Mouse (Mus musculus) kidney, adult 8-10 months (tissue): ENCODE results near the gene Rs1.
"Not testable (repeated sequence)": the region's sequence is repeated elsewhere in the genome, so short reads cannot be mapped to it uniquely, and the experiment has no call there.

Experiments used
- DNase-seq, 2 experiments: peaks; one replicate each; pipeline ENCODE4 v3.0.0; 2022

Rs1 gene

DNA sequence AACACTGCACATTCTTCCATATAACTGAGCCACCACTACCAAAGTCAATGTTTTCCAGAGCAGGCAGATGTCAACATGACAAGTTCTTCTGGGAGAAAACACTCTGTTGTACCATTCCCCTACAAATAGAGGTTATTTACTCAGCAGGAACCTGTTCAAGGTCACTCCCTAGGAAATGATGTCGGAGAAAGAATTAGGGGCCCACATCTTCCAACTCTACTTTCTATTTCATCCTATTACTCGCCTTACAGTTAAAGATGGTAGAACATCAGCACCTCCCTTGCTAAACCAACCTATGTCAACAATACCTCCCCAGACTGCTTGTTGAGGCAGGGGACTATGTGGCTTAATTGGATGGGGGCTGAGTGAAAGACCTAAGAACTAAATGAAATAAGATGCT lies at the start of gene Rs1:
Rs1 (plus strand) TSS at position 301 of the 400 bp plus-strand sequence.
- DNase-seq: no peak

DNA sequence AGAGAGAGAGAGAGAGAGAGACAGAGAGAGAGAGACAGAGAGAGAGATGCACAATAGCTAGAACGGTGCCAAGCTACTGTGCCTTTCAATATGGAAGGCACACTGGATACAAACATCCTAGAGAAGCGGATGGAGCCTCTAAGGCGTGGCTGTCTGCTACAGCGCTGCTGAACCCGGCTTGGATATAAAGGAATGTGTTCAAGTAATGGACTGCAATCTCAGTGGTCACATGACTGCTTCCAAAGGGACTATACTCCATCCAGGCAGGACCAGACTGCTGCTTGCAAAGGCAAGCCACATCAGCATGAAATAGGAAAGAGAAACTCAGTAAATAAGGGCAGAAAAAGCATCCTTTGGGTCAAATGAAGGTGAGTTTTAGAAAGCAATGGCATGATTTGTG lies 32.2 kb upstream of the Rs1 start, which contains the start of gene Ppef1:
Ppef1 (minus strand) TSS at position 116 of the 400 bp plus-strand sequence.
- DNase-seq: no peak

DNA sequence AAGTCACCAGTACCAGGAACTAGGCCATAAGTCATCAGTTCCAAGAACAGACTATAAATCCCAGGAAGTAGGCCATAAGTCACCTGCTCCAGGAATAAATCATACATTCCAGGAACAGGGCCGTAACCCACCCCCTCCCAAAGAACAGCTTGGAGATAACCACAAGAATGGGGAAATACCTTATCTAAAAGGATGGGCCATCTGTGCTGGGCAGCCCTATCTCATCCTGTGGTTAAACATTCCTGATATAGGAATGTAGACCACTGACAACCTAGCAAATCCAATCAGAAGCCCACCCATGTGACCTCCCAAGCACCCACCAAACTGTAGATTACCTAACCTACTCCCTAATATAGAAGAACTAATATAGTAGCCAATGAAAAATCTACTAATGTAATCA lies 22.4 kb upstream of the Rs1 start:
- DNase-seq: no peak

DNA sequence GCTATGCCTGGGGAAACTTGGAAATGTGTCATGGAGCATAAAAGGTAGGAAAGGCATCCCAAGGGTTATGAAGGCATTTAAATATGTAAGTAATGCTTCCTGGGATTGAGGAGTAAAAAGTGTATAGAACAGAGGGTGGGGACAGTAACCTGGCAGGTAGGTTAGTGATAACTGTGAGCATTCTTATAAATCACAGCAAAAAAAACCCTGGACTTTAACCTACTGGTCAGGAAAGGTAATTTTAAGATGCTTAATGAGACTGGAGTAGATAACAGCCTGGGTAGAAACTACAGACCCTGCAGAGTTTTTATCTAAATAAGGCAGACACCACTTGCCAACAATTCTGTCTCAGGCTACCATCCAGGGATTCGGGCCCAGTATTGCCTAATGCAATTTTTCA lies 19.2 kb upstream of the Rs1 start:
- DNase-seq: no peak

DNA sequence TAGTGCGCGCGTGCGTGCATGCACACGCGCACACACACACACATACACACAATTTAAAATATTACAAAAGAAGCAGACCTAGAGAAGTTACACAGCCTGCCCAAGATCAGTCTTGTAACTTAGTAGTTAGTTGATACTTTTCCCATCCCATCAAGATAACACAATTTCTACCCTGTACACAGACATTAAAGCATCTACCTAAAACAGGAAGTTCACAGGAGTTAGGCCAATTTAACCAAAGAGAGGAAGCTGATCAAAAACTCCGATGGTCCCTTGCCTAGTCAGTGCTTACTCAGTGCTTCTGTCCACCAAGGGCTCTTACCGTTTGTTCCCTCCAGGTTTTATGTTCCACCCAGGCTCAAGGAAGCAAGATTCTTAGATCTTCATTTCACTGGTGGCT lies 17.0 kb upstream of the Rs1 start:
- no peak for DNase-seq

- peak; percentile 89 to 95 for DNase-seq
Measured at GRCm38 (mm10) chrX:160765389-160766232, 2.2 kb upstream of the Rs1 start.

GRCm38 (mm10) chrX:160766233-160766616 lies 1.6 kb upstream of the Rs1 start:
- DNase-seq: no peak

DNA sequence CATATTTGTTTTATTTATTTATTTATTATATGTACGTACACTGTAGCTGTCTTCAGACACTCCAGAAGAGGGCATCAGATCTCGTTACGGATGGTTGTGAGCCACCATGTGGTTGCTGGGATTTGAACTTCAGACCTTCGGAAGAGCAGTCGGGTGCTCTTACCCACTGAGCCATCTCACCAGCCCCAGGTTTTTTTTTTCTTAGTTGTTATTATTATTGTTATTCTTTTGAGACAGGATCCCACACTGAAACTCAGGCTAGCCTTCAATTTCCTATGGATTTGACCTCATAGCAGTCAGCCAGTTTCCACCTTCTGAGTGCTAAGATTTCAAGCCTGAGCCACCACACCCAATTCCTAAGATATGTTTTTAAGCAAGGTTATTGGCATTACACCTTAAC lies 1.8 kb downstream of the Rs1 start:
- DNase-seq: not testable (repeated sequence)

DNA sequence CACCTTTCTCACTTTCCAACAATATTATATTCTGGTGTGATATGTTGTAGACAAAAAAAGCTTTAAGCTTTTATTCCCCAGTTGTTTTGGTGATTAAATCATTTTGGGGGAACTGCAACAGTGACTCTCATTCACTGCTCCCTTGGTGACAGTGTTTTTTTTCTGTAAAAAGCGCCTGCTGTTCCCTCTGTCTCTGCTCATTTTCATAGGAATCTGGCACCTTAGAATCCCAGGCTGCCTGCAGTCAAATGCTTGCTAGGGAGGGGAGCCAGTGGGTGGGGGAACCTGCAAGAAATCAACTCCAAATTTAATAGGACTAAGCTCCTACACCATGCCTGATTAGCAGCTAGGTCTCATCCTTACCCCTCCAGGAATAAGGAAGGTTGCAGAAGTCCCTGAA lies 5.2 kb downstream of the Rs1 start:
- DNase-seq: no peak

DNA sequence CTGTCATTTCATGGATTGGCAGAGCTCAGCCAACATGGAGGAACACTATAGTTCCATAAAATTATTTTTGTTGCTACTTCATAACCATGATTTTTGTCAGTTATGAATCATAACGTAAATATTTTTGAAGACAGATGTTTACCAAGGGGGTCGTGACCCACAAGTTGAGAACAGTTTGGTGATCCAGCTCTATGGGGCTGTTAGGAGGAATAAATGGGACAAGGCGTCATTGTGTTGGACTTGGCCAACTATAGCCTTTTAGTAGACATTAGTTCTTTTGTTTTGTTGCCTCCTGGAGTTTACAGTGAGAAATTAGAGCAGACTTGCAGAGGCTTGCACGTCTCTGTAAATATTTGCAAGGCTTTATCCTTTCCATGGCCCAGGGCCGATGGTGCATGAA lies 14.5 kb downstream of the Rs1 start:
- no peak for DNase-seq

- DNase-seq: no peak
Measured at GRCm38 (mm10) chrX:160794920-160795319, 27.1 kb downstream of the Rs1 start.

DNA sequence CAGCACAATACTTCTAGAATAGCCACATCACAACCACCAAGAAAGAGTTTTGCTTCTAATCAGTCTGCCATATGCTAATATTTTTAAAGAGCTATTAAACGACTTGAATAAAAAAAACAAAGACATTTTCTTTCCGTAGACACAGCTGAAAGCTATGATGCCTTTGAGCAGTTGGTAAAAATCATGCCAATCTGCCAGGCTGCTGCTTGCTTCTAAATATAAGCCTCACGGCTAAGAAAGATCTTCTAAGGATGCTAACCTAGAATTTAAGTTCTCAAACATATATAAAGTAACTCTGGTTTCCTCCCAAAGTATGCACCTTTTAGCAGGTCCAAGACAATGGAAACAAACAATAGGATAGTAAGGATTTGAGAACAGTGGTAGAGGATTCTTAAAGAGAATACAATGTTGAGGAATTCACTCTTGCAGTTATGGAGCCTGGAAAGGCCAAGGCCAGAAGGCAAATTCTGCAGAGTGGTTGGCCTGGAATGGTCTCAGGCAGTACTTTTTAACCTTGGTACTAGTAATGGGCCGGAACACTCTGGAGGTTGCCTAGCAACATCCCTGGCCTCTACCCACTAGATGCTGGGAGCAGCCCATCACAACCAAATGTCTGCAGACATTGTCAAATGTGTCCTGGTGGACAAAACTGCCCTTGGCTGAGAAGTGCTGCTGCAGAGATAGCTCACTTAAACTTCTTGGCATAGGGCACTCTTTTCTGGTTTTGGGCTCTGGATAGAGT lies 36.8 kb downstream of the Rs1 start:
- DNase-seq: peak in 1 of 2 experiments; percentile 13

DNA sequence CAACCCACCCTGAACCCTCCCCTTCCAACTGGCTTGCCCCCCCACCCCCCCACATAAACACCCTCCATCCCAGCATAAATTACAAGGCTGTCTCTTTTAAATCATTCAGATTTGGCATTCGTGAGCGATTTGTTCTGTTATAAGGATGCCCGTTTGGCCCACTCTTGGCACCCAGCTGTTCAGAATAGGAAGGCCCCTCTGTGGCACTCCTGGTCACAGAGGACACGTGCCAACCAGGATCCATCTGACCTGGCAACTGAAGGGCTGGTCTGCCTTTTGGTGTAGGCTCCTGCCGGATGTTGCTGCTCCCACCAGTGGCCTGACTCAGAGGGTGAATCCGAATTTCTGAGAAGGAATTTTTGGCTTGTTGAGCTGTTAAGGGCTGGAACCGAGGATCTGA lies 40.4 kb downstream of the Rs1 start:
- no peak for DNase-seq
